Mouse (Mus musculus) splenic B cell, adult 2 months (primary cell): Measurements from ENCODE around the gene Gm20388.

ENCODE experiments used
- DNase-seq: peaks from one replicate; pipeline ENCODE4 v3.0.0-alpha.2; 2011; ENCODE audit warnings: low read depth, low spot score
- H3K27me3 ChIP-seq: 2 replicates; pipeline ENCODE4 v1.6.1; 2012; ENCODE audit warnings: mild to moderate bottlenecking, low read length, moderate library complexity, mixed read lengths; ENCODE audit not compliant: control insufficient read depth, poor library complexity, insufficient read depth, severe bottlenecking
- H3K36me3 ChIP-seq: 2 replicates; pipeline ENCODE4 v1.6.1; 2012; ENCODE audit warnings: mild to moderate bottlenecking, low read length, moderate library complexity, mixed read lengths; ENCODE audit not compliant: control insufficient read depth, poor library complexity, insufficient read depth, severe bottlenecking

Gm20388 gene

GRCm38 (mm10) chr8:124260371-124260770 is 4349.7 kb downstream of the Gm20388 start:
- no peaks in the 10 kb centered on the region for H3K36me3 ChIP-seq
- DNase-seq: no peak
- H3K27me3 ChIP-seq: no peaks in the 10 kb centered on the region

DNA sequence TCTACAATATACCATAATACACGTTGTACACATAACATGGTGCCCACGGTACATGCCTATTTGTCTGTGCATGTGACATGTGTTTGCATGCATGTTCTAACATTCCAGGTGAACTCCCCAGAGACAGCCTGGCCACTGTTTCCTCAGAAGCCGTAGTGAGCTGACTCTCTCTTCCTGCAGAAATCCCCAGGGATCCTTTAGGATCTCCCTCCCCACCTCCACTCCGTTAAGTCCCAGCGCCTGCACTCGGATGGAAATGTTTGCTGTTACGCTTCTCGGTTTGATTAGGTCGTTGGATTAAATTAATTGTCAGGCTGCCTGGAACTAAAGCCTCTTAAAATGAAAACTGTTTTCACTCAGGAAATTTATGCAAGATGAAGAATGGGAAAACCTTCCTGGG is 4352.4 kb downstream of the Gm20388 start:
- H3K27me3 ChIP-seq: no peaks in the 10 kb centered on the region
- DNase-seq: no peak
- no peaks in the 10 kb centered on the region for H3K36me3 ChIP-seq

- no peaks in the 10 kb centered on the region for H3K27me3 ChIP-seq
- H3K36me3 ChIP-seq: no peaks in the 10 kb centered on the region
- no peak for DNase-seq
These were observed 4353.4 kb downstream of the Gm20388 start for GRCm38 (mm10) chr8:124264032-124264431.

DNA sequence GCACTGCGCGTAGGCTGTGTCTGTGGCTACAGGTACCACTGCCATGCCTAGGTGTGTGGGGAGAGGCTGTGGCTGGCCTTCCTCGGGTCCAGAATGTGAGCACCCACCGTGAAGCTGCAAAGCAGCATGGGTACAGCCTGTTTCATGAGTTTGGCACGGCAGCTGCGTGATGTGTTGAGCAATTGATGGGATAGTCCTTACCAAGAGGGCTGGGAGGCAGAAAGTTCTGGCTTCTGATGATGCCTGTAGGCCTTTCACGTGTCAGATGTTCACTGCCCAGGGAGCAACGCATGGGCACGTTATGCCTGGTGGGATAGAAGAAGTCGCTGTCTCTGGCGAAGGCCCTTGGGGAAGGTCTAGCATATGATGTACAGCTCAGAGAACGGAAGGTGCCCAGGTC is 4354.0 kb downstream of the Gm20388 start:
- Histone ChIP-seq H3K27me3 (no peaks in the 10 kb centered on the region), H3K36me3 (no peaks in the 10 kb centered on the region)
- DNase-seq: no peak

DNA sequence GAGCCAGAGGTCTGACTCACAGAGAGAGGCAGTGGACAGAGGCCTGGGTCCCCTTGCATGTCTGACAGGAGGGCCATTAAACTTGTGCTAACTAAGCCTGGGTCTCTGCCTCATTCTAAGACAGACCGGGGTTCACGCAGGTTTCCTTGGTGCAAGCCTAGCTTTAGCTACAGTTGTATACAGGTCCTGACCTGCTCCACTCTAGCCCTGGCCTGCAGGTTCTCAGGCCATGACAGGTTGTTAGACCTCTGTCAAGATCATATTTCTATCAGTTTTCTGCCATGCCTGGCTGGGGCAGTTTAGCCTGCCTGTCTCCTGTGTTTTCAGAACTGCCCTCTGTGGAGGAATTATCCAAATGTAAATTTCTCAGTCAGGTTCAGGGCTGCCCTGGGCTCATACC is 4354.5 kb downstream of the Gm20388 start:
- H3K27me3 ChIP-seq: no peaks in the 10 kb centered on the region
- H3K36me3 ChIP-seq: no peaks in the 10 kb centered on the region
- DNase-seq: no peak

DNA sequence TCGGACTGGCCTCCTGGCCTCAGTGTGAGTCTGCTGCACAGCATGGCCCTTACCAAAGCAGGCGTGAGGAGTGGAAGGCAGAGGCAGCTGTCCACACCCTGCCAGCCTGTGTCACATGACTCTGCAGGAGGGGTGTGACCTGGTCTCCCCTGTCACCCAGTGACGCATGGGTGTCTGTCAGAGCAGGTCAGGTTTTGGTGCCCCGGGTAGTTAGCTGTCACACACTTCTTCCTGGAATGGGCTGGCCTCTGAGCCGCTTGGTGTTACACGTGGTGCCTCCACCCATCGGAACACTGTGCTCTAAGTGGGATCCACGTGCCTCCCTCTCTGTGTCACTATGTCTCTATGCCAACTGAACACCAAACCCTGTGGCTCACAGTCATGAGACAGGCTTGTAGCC is 4355.2 kb downstream of the Gm20388 start:
- peak; percentile 79 for DNase-seq
- H3K36me3 ChIP-seq: no peaks in the 10 kb centered on the region
- no peaks in the 10 kb centered on the region for H3K27me3 ChIP-seq

DNA sequence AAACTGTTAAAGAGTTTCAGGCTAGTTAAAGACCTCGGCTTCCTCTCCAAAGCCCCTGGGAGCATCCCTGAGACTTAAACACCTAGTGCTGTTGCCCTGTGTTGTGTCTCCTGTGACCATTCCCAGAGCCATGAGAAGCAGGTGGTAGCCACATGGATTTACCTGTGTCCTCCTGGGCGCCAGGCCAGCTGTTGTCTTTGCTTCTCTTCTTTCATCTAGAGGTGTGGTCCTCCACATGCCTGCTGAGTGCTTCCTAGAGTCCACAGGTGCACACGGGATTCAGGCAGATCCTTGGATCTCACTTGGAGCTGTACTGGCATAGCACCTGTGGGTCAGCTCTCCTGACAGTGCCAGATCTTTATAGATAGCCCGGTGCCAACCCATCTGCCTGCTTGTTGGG is 4356.6 kb downstream of the Gm20388 start:
- no peaks in the 10 kb centered on the region for H3K27me3 ChIP-seq
- no peaks in the 10 kb centered on the region for H3K36me3 ChIP-seq
- no peak for DNase-seq

DNA sequence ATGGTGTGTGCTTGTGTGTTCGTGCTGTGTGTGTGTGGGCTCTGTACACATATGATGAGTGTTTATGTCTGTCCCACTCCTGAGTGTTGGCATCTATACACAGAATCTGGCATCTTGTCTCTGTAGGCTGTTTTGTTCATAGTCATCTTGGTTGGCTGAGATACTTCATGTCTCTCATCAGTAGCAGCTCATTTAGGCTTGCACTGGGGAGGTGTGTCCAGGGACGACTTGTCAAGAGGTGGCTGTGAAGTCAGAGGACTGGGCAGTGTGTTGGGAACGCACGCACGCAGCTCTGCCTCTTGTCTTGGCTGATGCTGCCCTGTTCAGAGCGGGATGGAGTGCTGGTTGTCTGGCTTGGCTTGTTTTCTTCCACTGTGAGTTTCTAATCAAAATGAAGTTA is 4359.9 kb downstream of the Gm20388 start:
- Histone ChIP-seq H3K36me3 (no peaks in the 10 kb centered on the region), H3K27me3 (no peaks in the 10 kb centered on the region)
- no peak for DNase-seq

DNA sequence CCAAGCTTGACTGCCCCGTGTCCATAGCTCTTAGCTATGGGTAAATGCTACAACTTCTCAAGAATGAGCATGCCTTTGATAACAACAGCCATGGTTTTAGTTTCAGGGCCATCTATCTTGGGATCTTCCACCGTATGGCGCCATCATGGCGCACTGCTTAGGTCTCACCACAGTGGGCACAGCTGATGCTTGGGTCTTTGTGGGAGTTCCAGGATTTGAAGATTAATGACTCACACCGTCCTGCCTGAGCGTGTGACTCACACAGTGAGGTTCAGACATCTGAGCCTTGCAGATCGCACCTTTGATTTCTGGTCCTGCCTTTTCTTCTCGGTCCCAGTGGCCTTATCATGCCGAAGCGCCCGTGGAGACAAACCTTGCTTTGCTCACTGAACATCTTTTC is 4360.3 kb downstream of the Gm20388 start:
- no peaks in the 10 kb centered on the region for H3K36me3 ChIP-seq
- H3K27me3 ChIP-seq: no peaks in the 10 kb centered on the region
- no peak for DNase-seq

GRCm38 (mm10) chr8:124271518-124271917 is 4360.9 kb downstream of the Gm20388 start:
- Histone ChIP-seq H3K36me3 (no peaks in the 10 kb centered on the region), H3K27me3 (no peaks in the 10 kb centered on the region)
- peak; percentile 67 for DNase-seq

- H3K27me3 ChIP-seq: no peaks in the 10 kb centered on the region
- no peaks in the 10 kb centered on the region for H3K36me3 ChIP-seq
- DNase-seq: no peak
These were observed 4362.2 kb downstream of the Gm20388 start for GRCm38 (mm10) chr8:124272792-124273191.

DNA sequence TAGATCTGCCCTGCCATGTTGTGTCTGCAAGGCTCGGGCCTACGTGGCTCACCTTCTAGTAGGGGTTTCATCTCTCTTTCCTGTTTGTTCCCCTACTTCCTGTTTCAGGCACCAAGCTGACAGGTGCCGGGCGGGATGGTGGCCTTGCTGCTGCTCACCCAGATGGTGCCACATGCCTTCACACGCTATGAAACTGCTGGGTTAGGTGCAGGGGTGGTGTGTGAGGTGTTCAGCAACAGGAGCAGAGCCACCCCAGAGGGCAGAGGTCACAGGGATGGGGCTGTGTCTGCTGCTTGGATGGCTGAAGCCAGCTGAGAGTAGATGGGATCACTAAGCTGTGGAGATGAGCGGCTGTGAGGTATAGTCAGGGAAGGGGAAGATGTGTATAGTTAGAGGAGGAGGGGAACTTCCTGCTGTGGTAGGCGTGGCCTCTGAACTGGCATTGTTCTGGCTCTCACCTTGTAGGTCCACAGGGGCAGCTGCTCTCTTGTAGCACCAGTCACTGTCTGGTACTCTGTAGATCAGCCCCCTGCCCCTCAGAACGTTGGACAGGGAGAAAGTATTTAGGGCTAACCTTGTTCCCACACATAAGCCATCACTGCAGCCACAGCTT is 4363.1 kb downstream of the Gm20388 start:
- DNase-seq: peak; percentile 63
- no peaks in the 10 kb centered on the region for H3K36me3 ChIP-seq

DNA sequence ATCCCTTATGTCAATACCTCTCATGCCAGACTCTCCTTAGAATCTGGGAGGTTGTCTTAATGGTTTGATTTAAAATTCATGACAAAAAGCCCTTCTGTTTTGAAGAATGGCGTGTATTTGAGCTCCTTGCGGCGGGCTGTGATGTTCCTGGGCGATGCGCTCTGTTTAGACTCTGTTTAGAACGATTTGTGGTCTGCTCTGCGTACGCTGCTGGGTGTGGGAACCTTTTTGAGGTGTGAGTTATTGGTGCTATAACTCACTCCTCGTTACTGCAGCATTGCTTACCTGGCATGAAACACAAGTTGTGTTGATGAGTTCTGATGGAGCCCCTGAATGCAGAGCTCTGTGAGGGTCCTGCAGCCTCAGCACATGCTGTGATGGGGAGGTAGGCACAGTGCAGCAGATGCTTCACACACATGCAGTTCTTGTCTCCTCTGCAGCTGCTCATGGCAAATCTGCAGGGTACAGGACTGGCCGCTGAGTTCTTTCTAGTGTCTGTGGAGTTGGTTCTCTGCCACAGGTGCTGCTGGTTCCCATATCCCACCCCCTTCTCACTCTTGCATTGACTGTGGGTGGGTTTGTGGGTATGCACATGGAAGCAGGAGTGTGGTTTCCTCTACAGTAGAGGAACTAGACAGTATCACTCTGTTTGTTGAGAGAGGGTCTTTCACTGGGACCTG is 4363.9 kb downstream of the Gm20388 start:
- Histone ChIP-seq H3K36me3 (no peaks in the 10 kb centered on the region), H3K27me3 (no peaks in the 10 kb centered on the region)
- DNase-seq: no peak

More for the DNA sequence above, 4363.1 kb downstream of the Gm20388 start:
- no peaks in the 10 kb centered on the region for H3K27me3 ChIP-seq

- H3K27me3 ChIP-seq: no peaks in the 10 kb centered on the region
- DNase-seq: no peak
- H3K36me3 ChIP-seq: no peaks in the 10 kb centered on the region
These were observed 4364.9 kb downstream of the Gm20388 start for GRCm38 (mm10) chr8:124275377-124276071.
